Mouse (Mus musculus): ENCODE measurements at regions not wholly inside any gene's neighbourhood (a gene's known extent, or its start where the extent isn't known, plus 50 kb on each side); places are given as distances from the start of the nearest gene placed in this dataset.

DNA sequence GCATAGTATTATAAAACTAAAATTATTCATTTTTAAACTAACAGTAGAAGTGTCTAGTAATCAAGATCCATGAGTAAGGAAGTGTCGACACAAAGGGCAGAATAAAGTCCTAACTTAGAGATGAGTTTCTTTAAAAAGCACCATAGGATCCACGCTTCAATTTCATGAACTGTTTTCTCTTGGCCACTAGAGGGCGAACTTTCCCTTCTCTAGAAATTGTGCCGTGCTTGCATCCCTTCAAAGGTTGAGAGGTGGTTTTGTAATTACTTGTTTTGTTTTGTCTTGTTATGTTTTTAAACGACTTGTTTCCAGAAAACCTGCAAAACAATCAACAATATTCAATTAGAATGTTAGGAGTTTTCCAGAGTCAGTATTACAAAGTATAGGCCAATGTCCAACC is 253.8 kb downstream of the Pax3 start:
- DNase-seq (ENCODE audit: extremely low read depth, low read depth, low spot score): no peak

DNA sequence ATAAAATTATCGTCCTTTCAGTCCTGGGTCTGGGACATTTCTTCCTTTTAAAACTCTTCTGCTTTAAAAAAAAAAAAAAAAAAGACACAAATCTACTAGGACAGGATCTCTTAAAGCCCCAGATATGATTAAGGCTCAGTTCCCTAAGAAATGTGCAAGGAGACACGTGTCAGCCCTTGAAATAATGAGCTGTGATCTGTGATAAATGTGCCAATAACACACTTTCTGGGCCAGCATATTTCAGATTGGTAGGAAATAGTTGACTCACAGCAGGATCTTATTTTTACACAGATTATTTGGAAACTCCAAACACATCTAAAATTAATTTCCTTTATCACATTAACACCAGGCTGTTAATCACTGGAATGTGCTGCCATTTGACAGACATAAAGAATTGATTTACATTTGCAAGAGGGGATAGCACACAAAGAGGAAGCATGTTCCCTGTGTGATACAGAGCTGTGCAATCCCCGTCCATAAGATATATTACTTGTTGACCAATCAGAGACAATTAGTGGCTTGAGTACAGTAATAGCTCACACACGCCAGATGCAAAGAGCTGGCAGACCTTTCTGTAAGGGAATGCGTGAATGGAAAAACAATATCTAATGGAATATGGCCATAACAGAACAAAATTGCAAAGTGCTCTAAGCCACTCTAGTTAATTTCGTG is 263.7 kb downstream of the Pax3 start:
- DNase-seq (ENCODE audit: extremely low read depth, low read depth, low spot score): no peak

DNA sequence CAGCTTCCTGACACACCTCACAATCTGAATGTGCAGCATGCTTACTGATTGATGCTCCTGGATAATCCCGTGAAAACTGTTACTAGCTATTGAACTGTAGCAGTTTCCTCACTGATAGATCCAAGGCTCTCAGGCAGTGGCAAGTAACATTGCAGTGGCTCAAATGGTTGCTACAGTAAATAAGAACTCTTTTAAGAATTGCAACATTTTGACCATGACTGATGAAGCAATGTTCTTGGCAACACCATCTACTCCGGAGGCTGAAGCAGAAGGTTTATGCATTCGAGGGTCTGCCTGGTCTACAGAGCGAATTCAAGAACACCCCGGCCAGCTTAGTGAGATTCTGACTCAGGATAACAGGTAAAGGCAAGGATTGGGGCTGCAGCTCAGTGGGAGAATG is 264.7 kb downstream of the Pax3 start:
- DNase-seq (ENCODE audit: extremely low read depth, low read depth, low spot score): no peak

DNA sequence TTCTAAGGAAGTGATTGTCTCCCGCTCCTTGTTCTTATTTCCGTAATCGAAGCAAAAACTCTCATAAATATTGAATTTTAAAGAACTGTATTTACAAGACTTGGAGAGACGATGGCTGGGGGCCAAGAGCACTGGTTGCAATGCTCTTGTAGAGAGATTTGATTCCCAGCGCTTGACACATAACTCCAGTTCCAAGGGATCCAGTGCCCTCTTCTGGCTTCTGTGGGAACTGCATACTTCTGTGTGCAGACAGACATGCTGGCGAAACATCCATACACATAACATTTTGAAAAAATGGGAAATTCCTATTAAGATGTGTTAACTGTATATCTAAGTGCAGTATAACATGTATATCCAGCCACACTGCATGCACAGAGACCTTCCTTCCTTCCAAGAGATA is 266.3 kb downstream of the Pax3 start:
- no peak for DNase-seq (ENCODE audit: extremely low read depth, low read depth, low spot score)

DNA sequence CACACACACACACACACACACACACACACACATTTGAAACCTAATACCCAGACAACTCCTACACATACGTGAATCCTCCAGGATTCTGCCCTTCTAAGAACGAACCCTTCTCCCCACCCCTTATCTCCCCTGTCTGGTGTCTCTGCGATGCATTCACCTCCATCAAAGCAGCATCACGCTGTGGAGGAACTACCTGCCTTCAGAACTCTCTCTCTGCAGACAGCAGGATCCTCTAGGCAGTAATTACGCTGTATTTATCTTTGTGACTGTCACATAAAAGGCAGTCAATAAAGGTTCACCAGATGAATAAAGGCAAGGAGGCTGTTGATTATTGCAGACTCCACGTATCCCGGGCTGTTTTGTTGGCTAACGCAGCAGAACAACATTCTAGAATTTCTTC is 267.4 kb downstream of the Pax3 start:
- DNase-seq (ENCODE audit: extremely low read depth, low read depth, low spot score): no peak

DNA sequence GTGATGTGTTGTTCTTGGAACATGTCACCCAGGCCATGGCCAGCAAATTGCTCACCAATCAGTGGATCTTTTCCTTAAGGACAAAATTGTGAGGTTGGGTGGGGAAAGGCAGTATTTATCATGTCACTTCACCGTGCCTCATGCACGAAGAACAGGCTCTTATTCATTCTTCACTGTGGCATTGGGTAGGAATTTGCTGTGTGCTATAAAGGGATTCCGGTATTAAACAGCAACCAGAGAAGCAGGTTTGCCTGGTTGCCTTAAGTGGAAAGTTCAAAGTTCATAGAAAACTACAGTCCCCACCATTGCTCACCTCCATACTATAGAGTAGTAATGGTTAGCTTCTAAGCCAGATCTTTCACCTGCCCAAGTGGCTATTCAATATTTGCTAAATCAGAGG is 270.8 kb downstream of the Pax3 start:
- DNase-seq (ENCODE audit: extremely low read depth, low read depth, low spot score): no peak

DNA sequence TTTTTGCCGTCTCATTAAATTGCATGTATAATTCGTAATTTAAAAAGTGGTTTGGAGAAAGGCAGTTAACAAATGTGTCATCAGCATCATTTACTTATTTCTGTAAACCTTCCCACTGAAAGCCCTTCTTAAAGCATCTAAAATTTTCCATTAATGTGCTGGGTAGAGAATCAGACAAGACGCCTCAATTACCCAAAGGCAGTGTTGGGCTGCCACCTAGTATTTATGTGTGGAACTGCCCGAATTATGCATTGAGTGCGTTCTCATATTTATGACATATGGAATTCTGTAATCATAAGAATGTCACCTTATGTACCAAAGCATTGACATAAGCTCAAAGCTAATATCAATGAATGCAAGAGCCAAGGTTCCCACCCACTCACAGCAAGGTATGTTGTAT is 300.7 kb downstream of the Pax3 start:
- no peak for DNase-seq (ENCODE audit: extremely low read depth, low read depth, low spot score)

DNA sequence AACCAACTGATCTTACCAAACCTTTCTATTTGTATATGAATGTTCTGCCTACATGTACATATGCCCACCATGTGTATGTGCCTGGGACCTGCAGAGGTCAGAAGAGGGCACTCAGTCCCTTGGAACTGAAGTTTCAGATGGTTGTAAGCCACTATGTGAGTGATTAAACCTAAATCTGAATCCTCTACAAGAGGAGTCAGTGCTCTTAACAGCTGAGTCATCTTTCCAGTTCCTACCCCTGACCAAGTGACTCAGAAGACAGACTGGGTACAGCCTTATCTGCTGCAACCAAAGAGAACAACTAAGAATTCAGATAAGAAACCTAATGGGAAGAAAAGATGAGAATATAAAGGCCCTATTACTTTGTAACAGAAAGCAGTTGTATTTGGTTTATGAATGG is 317.9 kb downstream of the Pax3 start:
- DNase-seq (ENCODE audit: extremely low read depth, low read depth, low spot score): no peak

DNA sequence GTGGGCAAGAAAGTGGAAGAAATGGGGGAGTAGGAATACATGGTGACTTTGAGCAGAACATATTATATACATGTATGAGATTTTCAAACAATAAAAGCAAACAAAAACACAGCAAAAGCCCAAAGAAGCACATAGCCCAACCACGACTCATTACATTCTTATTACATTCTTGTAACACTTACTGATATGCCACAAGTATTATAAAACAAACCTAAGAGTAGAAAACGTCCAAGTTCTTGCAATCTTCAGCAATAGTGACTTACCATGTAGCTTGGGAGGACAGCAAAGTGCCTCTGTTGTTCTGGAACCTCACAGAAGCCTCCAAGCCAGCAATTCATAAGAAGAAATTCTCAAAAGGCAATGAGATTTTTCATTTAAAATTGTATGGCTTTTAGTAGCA is 326.8 kb downstream of the Pax3 start:
- DNase-seq (ENCODE audit: extremely low read depth, low read depth, low spot score): no peak

DNA sequence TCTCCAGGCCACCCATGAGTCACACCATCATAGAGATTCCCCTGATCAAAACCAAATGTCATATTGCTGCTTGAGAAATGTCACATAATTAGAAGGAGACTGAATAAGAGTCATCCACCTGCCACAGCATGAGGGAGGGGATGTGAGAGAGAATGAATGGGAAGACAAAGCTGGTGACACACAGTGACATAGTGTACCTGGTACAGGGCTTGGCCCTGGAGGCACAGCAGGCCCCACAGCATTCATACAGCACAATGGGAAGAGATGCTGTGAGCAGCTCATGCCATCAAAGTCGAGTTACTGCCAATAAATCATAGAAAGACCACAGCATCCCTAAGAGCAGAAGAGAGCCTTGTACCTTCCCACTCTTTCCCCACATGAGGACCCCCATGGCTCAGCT is 327.8 kb downstream of the Pax3 start:
- DNase-seq (ENCODE audit: extremely low read depth, low read depth, low spot score): no peak

DNA sequence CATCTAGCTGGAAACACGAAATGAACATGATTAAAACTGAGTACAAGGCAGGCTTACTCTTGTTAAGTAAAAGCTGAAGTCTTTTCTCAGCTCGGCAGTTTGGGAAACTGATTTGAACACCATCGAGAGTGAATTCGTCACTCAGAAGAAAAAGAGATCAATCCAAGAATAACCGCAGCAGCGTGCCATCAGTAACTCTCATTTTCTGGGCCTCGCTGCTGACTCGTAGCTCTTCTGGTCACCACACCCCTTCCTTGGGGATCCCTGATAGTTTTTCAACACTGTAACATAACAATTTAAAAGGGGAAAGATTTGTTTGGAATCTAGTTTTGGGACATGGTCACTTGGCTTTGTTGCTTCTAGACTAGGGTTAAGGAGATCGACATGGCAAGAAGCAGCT is 337.0 kb downstream of the Pax3 start:
- no peak for DNase-seq (ENCODE audit: extremely low read depth, low read depth, low spot score)

DNA sequence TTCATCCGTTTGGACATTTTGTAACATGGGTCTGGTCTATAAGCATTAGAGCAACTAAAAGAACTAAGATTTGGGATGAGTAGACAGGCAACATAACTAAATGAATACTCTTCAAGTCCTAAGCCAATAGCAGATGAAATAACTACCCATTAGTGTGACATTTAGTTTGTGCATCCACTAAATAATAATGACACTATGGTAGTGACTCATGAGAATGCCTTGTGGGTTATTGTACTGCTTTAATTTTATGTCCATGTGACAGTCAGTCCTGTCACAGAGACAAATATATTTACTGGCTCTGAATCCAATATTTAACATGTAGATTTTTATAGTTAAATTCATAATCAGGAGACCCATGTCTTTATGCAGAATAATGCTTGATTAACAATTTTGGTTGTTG is 339.5 kb upstream of the Epha4 start:
- DNase-seq (ENCODE audit: extremely low read depth, low read depth, low spot score): no peak

DNA sequence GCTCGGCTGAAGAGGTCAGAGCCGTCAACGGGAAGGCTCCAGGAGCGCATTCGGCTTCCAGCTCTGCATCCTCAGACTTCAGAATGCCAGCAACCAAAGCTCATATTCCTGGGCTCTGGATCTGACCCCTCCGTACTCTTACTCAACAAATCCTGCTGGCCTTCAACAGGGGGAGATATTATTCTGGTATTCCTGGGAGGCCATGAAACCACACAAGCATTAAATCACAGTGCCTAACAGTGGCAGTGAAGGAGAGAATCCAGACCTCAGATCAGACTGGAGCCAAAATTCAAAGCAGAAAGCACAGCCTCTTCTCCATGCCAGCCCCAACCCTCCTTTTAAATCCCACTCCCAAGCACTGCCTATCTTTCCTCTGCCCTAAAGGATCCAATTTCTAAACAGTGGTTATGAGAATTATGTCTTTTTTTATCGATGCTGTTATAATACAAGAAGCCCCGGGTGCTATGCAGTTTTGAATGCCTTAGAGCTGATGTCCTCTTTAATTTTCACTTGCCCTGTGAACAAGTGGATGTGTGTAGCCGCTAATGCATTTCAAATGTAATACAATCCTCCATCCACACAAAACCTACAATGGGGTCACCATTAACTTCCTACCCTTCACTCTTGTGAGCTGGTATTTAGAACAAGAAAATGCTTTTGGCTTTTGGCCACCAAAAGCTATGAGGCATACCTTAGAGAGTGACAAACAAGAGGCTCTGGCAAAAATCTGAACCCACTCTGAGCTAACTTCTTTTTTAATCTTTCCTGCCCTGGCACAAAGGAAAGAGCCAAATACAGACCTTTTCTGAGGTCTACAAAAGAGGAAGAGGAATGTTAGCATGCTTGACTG is 333.1 kb upstream of the Epha4 start:
- no peak for DNase-seq (ENCODE audit: extremely low read depth, low read depth, low spot score)

DNA sequence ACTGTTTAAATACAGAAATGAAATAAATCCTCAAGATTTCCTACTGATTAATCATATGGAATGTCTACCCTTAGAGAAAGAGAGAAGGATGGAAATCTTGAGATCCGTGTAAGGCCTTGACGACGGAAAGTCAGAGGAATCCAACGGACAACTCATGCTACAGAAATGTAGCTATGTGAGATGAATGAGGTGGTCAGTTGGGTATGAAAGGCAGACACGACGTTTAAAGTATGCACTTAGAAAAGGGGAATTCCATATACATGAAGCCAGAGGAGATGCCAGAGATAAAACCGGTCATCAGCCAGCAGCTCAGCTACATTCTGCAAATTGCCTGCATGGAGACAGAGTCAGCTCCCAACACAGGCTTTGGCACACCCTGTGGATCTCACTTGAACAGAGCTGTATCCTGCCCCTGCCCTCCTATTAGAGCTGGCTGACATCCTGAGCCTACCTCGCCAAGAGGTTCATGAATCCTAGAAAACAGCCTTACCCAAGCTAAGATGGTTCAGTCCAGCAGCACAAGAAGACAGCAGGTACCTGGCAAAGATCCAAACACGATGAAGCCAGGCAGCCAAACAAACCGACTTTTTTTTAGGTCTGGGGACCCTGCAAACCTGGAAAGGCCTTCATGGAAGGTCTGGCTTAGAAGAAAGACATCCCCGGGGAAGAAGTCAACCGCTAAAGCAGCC is 331.3 kb upstream of the Epha4 start:
- no peak for DNase-seq (ENCODE audit: extremely low read depth, low read depth, low spot score)

DNA sequence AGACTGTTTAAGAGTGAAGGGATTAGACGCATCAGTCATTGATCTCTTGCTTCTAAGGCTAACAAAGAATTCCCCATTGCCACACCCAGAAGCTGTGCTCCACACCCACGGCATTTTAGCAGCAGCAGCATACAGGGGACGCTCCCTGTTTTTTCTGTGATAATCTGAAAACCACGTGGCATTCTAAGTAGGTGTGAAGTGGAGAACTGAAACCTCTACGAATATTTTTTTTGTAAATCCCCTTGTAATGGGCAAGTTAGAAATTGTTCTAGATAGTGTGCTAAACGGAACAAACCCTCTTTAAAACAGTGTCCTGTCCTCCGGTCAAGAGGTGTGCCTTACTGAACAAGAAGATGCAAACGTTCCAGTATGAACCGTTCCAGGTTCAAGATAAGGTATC is 325.8 kb upstream of the Epha4 start:
- no peak for DNase-seq (ENCODE audit: extremely low read depth, low read depth, low spot score)

DNA sequence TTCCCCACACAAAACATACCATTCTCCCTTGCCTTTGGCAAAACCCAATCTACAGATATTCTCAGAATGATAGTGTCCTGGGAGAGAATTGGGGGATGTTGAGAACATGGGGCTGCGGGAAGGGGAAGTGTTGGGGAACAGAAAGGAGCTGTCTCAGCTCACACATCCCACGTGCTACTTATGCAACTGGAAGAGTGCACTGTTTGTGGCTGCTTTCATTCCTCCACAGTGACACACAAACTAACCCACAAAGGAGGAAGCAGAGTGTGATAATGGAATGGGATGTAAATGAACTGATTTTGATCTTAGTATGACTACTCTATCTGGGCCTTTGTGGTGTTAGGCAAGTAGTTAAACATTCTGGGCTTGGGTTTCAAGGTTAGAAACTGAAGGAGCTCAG is 317.3 kb upstream of the Epha4 start:
- no peak for DNase-seq (ENCODE audit: extremely low read depth, low read depth, low spot score)

DNA sequence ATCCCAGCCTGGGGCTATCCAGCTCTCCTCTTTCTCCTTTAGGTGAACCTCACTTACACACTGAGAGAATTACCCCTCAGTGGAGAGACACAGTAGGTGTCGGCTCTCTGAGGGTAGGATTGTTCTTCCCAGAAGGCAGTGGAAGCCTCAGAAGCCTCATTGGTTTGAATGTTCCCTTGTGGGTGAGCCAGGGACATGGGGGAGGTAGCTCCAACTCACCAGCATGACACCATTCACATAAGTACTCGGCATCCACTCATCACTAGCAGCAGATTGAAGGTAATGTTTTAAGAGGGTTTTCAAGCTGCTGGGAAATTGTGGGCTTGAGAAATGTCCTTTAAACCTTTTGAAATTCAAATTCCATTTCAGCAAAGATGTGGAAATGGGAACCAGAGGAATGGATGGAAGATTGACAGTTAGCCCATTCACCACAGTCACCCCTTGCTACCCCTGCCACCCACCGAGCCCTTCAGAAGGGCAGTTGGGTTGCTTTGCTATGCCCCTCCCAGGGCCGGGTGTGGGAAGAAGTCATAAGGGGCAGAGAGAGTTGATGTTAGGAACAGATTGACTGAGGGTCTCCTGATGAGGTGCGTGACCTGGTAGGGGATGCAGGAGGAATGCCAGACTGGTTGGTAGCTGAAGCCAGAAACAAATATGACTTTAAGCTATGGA is 310.0 kb upstream of the Epha4 start:
- DNase-seq (ENCODE audit: extremely low read depth, low read depth, low spot score): no peak

DNA sequence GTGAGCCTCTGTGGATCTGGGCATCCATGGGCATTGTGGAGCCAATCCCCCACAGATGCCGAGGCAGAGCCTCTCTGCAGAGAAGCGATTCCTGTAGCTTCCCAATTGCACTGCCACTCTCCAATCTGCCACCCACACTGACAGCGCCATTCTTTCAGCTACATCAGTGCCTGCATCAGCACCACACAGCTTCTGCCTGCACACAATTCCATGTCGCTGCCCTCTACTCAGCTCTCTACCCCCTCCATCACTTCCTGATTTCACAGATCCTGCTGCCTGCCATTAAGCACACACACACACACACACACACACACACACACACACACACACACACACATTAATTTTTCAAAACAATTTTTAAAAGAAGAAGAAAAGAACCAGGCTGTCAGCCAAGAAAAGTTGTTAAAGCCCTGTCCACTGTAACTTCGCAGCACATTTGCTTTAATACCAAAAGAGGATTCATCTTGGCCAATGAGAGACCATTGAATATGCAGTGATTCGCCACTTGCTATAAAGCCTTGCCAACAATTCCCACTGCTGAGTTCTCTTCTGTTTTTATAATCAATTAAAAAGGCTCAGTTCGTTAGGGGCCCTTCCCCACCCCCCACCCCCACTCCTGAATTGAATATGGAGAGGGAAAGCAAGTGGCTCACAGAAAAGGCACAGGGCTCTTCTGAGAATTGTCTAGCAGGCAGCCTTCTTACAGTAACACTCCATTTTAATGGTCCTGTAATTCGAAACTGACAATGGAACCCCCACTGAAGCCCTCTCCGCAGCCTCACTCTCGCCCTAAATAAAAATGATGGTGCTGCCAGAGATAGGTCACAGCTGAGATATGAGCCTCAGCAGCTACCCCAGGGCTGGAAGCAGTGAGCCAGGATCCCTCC is 309.2 kb upstream of the Epha4 start:
- DNase-seq (ENCODE audit: extremely low read depth, low read depth, low spot score): no peak

DNA sequence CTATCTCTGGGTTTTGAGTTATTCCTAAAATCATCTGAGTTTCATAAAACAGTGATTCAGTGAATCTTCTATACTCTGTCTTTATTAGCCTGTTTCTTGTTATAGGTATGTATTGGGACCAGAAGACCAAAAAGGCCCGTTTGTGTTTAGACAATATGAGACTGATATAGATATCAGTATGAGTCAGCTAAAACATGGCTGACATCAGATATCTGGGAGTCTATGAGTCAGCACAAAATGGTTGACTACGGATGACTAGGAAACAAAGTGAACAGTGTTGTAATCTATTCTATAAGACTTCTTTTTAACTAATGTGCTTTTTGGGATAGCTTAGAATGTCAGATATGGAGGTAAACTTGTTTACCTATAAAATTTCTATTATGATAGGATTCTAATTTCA is 305.2 kb upstream of the Epha4 start:
- no peak for DNase-seq (ENCODE audit: extremely low read depth, low read depth, low spot score)

DNA sequence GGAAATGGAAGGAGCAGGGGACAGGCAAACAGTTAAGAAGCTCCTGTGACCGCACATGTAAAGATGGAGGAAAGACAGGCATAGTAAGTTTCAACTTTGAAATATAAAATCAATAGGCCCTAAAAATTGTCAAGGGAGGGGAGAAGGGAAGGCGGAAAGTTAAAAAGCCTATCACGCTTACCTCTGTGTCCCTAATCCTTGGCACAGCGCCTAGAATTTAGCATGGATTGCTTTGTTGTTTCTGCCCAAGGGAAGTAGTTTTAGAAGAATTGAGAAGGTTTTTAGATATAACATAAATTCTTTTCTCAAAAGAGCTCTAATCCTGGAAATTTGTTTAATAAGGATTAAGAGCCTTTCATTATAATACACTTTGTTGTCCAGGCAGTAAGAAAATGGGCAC is 300.6 kb upstream of the Epha4 start:
- DNase-seq (ENCODE audit: extremely low read depth, low read depth, low spot score): no peak

DNA sequence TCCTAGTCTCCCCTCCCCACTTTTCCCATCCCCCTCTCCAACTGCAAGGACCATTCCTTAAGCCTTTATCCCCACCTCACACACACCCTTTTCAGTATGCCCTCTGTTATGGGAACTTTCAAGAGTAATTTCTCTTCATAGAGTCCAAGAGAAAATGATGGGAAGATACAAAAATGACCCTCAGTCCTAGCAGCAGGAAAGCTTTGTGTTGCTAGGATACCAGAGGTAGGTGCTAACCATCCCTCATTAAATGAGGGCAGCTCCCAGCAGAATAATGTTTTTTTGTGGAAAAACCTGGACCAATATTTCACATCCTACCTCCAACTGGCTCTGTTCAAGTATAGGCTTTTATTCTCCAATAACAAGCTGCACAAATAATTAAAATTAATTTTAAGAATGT is 296.7 kb upstream of the Epha4 start:
- DNase-seq (ENCODE audit: extremely low read depth, low read depth, low spot score): no peak
